Mouse (Mus musculus) cortical plate, adult 2 months (tissue): Measurements from ENCODE around the gene Sf3a2.

Experiments used
- CTCF ChIP-seq: fragments of 200-500 bp; IDR thresholded peaks from 2 replicates; pipeline ENCODE4 v1.5.1; 2011; ENCODE audit warnings: mild to moderate bottlenecking, control low read depth, low read length; ENCODE audit not compliant: insufficient read depth; ENCODE audit errors: extremely low read depth
- POLR2A ChIP-seq: fragments of 200-500 bp; IDR thresholded peaks from 2 replicates; pipeline ENCODE4 v1.6.1; 2011; ENCODE audit warnings: mild to moderate bottlenecking, low read length, control low read depth; ENCODE audit not compliant: insufficient read depth; ENCODE audit errors: extremely low read depth

- TF ChIP-seq CTCF: no peak
- TF ChIP-seq POLR2A: no peak
Measured at GRCm38 (mm10) chr10:80802204-80802912, 4.4 kb downstream of the Sf3a2 start.
